In the genomic region with DNA sequence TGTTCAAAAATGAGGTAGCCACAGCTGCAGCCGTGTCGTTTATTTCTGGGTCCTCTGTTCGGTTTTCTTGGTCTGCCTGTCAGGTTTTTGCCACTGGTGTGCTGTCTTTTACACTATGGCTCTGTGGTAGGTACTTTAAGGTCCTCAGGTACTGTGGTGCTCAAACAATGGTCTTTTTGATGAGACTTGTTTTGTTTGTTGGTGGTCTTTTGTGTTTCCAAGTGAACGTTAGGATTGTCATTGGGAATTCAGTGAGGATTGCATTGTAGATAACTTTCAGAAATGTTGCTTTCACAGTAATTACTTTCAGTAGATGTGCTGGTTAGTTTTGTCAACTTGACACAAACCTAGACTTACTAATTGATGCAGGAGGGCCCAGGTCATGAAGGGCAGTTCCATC, we compare ENCODE assay signal across 26 mouse cellular contexts.
"Had no signal": no experiment of that assay in that cellular context is flagged by ENCODE, and none has a peak within 500 bp of the region (broad histone marks: within the 10 kb centered on the region; RNA-seq: fewer than 3 reads in every experiment).

No protein-coding gene starts in this region.

- H3K4me3 ChIP-seq: embryonic facial prominence, embryonic 10.5 days; embryonic facial prominence, embryonic 12.5 days; embryonic facial prominence, embryonic 13.5 days; embryonic facial prominence, embryonic 15.5 days; erythroblast, embryonic 14.5 days; forebrain, embryonic 10.5 days; forebrain, embryonic 12.5 days; forebrain, embryonic 13.5 days; forebrain, embryonic 15.5 days; gastrocnemius, adult 2 months; heart, adult 2 months; heart, embryonic 10.5 days had no signal

- H3K27ac ChIP-seq: embryonic facial prominence, embryonic 10.5 days; embryonic facial prominence, embryonic 12.5 days; embryonic facial prominence, embryonic 13.5 days; embryonic facial prominence, embryonic 15.5 days; forebrain, embryonic 10.5 days; forebrain, embryonic 12.5 days; forebrain, embryonic 13.5 days; forebrain, embryonic 15.5 days; gastrocnemius, adult 2 months; heart, adult 2 months; heart, embryonic 10.5 days had no signal

- DNase-seq: cerebellum, postnatal 10 days; cerebellum, postnatal 14 days; cerebellum, postnatal 25 days; cerebellum, postnatal 36 days; embryo, embryonic 11 days; forebrain, postnatal 0 days; gastrocnemius, adult 2 months; gastrocnemius, postnatal 10 days; gastrocnemius, postnatal 14 days; gastrocnemius, postnatal 25 days; gastrocnemius, postnatal 36 days; heart, adult 11 months; heart, adult 18-20 months; heart, adult 2 months had no signal

- H3K9me3 ChIP-seq: embryonic facial prominence, embryonic 10.5 days; embryonic facial prominence, embryonic 12.5 days; embryonic facial prominence, embryonic 13.5 days; embryonic facial prominence, embryonic 15.5 days; forebrain, embryonic 10.5 days; forebrain, embryonic 12.5 days; forebrain, embryonic 13.5 days; forebrain, embryonic 15.5 days; heart, embryonic 10.5 days had no signal

- ATAC-seq: forebrain, embryonic 13.5 days; forebrain, embryonic 14.5 days; forebrain, embryonic 15.5 days; forebrain, embryonic 16.5 days; forebrain, postnatal 0 days had no signal

- H3K9ac ChIP-seq: embryonic facial prominence, embryonic 12.5 days; embryonic facial prominence, embryonic 13.5 days; embryonic facial prominence, embryonic 15.5 days; forebrain, embryonic 12.5 days; forebrain, embryonic 13.5 days; forebrain, embryonic 15.5 days; forebrain, postnatal 0 days had no signal
